Mouse (Mus musculus): ENCODE results near the gene Pear1.

DNA sequence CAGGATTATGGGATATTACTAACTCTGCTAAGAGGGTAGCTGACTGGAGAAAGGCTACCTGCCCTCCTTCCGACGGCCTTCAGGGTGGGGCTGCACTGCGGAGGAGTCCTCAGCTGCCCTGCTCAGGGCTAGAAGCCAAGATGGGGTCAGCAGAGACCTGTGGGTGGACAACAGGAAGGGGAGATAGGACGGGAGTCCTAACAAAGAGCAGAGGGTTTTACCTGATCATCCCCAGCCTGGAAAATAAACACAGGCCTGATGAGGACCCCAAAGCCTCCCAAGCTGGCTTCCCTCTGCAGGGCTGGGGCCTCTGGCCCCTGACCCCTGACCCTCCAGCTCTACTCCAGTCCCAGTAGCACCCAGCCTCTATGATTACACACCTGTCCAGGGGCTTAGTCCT is 60.9 kb downstream of the Pear1 start:
- no peak for TF ChIP-seq CTCF (IDR thresholded peaks at IDR 0.05; ENCODE audit: borderline replicate concordance, control insufficient read depth, extremely low read depth, insufficient read depth, low read length, poor library complexity)
- no peak for TF ChIP-seq POLR2A (IDR thresholded peaks at IDR 0.05; ENCODE audit: control insufficient read depth, extremely low read depth, insufficient read depth, low read length, poor library complexity)

Measured in thymus, adult 2 months (tissue).